Mouse (Mus musculus) heart, adult 18-20 months (tissue): Measurements from ENCODE around the gene Rassf10. TPM values are rescaled to one million over a fixed set of nuclear protein-coding genes. Genes with fewer than 3 reads are reported as not detected.
"Not testable (repeated sequence)": the region's sequence is repeated elsewhere in the genome, so short reads cannot be mapped to it uniquely, and the experiment has no call there.

Experiments used
- DNase-seq, 2 experiments: peaks; one replicate each; pipeline ENCODE4 v3.0.0; 2021 to 2022; ENCODE audit warnings: mixed read lengths in 1 of 2
- long read RNA-seq, 2 experiments: library from polyadenylated mRNA; stranded (forward); transcript quantifications; one replicate each; pipeline ENCODE4 v2.0.0; 2021
- total RNA-seq, 2 experiments: library from RNA; stranded (reverse); gene quantifications; 2 replicates each; pipeline ENCODE4 v1.2.3; 2021

Gene Rassf10
- total RNA-seq = 1 to 10 TPM in 1 of 2 experiments, under 1 TPM in 1; 0.55 to 1.2 TPM
- long read RNA-seq, experiment 1, partial matches to known transcripts = 0 of 2 reads
- long read RNA-seq, experiment 1, other reads (novel, unspliced or antisense) = 0 of 2 reads
- long read RNA-seq, experiment 2, partial matches to known transcripts = 0 of 1 reads
- long read RNA-seq, experiment 2, other reads (novel, unspliced or antisense) = 0 of 1 reads

- peak; percentile 80 to 91 for DNase-seq
Observed at GRCm38 (mm10) chr7:112953777-112954291, at the start of gene Rassf10. TSS of gene Rassf10 (plus strand) at chr7:112953962.

GRCm38 (mm10) chr7:112906848-112907247, 46.9 kb upstream of the Rassf10 start:
- no peak for DNase-seq

- no peak for DNase-seq
Observed at GRCm38 (mm10) chr7:112907468-112907867, 46.3 kb upstream of the Rassf10 start.

- no peak for DNase-seq
Observed at GRCm38 (mm10) chr7:112909164-112909563, 44.6 kb upstream of the Rassf10 start.

GRCm38 (mm10) chr7:112912969-112913368, 40.8 kb upstream of the Rassf10 start:
- DNase-seq = no peak

- no peak for DNase-seq
Observed at GRCm38 (mm10) chr7:112915571-112915970, 38.2 kb upstream of the Rassf10 start.

- DNase-seq = peak; percentile 28 to 39
Observed at GRCm38 (mm10) chr7:112917613-112918278, 36.0 kb upstream of the Rassf10 start.

- DNase-seq = peak; percentile 46 to 65
Observed at GRCm38 (mm10) chr7:112918279-112918991, 35.3 kb upstream of the Rassf10 start.

GRCm38 (mm10) chr7:112919845-112920244, 33.9 kb upstream of the Rassf10 start:
- DNase-seq = peak; percentile 49 to 66

GRCm38 (mm10) chr7:112922801-112923200, 31.0 kb upstream of the Rassf10 start:
- no peak for DNase-seq

GRCm38 (mm10) chr7:112923712-112924111, 30.1 kb upstream of the Rassf10 start:
- DNase-seq = no peak

- no peak for DNase-seq
Observed at GRCm38 (mm10) chr7:112930669-112931068, 23.1 kb upstream of the Rassf10 start.

GRCm38 (mm10) chr7:112935876-112936275, 17.9 kb upstream of the Rassf10 start:
- not testable (repeated sequence) for DNase-seq

- DNase-seq = no peak
Observed at GRCm38 (mm10) chr7:112937089-112937488, 16.7 kb upstream of the Rassf10 start.

- no peak for DNase-seq
Observed at GRCm38 (mm10) chr7:112938959-112939358, 14.8 kb upstream of the Rassf10 start.

GRCm38 (mm10) chr7:112942567-112942966, 11.2 kb upstream of the Rassf10 start:
- DNase-seq = no peak

GRCm38 (mm10) chr7:112943056-112943455, 10.7 kb upstream of the Rassf10 start:
- no peak for DNase-seq

- DNase-seq = no peak
Observed at GRCm38 (mm10) chr7:112946706-112947105, 7.1 kb upstream of the Rassf10 start.

- DNase-seq = peak; percentile 20 to 34
Observed at GRCm38 (mm10) chr7:112954351-112955102, 765 bp downstream of the Rassf10 start.

GRCm38 (mm10) chr7:112955103-112955827, 1.5 kb downstream of the Rassf10 start:
- peak; percentile 44 to 54 for DNase-seq

- DNase-seq = peak in 1 of 2 experiments; percentile 4
Observed at GRCm38 (mm10) chr7:112955955-112956354, 2.2 kb downstream of the Rassf10 start.
